Mouse (Mus musculus) brain, embryonic 14.5 days (tissue): Measurements from ENCODE around the gene Myo5a. TPM values are rescaled to one million over a fixed set of nuclear protein-coding genes. Genes with fewer than 3 reads are reported as not detected.

ENCODE experiments used
- DNase-seq: peaks from one replicate; pipeline ENCODE4 v3.0.0-alpha.2; 2011; ENCODE audit warnings: low read depth
- CTCF ChIP-seq: fragments of 200-500 bp; IDR thresholded peaks from 2 replicates; pipeline ENCODE4 v1.5.1; 2012; ENCODE audit warnings: inconsistent platforms, mild to moderate bottlenecking, moderate library complexity, borderline replicate concordance; ENCODE audit not compliant: insufficient read depth, insufficient read length; ENCODE audit errors: extremely low read depth
- POLR2A ChIP-seq: fragments of 200-500 bp; IDR thresholded peaks from 2 replicates; pipeline ENCODE4 v1.6.1; 2012; ENCODE audit warnings: mild to moderate bottlenecking, inconsistent platforms, borderline replicate concordance; ENCODE audit not compliant: poor library complexity, insufficient read depth, insufficient read length, severe bottlenecking; ENCODE audit errors: extremely low read depth
- polyA plus RNA-seq: library from polyadenylated mRNA; depleted of rRNA; stranded (reverse); fragments of >200 nt; gene quantifications from 2 replicates; pipeline ENCODE4 v1.2.3, GENCODE M21; 2012

The Myo5a gene
- polyA plus RNA-seq, 1 experiment = 62.0 TPM

DNA sequence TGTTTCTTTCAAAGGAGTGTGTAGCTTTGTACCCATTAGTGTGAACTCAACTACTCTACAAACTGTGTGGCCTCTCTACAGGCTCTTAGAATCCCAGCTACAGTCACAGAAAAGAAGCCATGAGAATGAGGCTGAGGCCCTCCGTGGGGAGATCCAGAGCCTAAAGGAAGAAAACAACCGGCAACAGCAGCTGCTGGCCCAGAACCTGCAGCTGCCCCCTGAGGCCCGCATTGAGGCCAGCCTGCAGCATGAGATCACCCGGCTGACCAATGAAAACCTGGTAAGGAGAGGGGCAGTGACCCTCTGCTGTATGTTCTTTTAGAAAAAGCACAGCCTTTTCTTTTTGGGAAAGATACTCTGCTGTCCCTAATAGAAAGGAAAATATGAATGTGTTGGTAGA lies 123.0 kb downstream of the Myo5a start:
- peak; percentile 15 for DNase-seq
- TF ChIP-seq POLR2A = no peak
- TF ChIP-seq CTCF = no peak

DNA sequence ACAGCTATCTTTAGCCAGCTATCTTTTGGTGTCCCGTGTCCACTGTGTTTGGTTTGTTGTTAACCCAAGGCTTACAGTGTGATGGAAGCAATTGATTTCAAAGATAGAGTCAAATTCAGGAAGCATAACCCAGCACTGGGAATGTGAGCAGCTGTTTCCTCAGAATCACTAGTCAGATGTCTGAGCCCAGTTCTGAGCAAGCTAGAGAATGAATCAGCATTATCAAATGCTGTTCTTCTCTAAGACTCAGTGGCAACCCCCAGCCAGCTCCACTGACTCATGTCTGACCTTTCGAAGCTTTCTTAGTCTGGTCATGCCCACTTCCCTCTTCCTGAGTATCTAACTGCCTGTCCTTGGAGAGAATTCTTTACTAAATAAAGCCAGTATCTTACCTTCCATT lies 125.5 kb downstream of the Myo5a start:
- no peak for TF ChIP-seq CTCF
- TF ChIP-seq POLR2A = no peak
- no peak for DNase-seq

DNA sequence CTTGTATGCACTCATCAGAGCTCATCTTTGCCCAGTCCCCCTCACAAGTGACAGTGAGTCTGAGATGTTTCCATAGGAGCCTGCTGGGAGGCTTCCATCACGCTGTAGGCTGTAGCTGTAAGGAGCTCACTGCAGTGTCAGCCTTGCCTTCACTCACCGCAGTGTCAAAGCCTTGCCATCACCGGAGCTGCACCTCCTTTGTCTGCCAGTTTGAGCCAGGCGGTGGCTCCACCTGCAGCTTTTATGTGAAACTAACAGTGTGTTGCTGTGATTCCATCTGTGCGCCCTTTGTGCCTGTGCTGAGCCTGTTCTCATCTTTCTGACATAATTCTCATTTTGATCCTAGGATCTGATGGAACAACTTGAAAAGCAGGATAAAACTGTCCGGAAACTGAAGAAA lies 126.5 kb downstream of the Myo5a start:
- TF ChIP-seq CTCF (peak; percentile 48; the same call in 1 of the 2 replicates), POLR2A (no peak)
- DNase-seq = peak; percentile 78

DNA sequence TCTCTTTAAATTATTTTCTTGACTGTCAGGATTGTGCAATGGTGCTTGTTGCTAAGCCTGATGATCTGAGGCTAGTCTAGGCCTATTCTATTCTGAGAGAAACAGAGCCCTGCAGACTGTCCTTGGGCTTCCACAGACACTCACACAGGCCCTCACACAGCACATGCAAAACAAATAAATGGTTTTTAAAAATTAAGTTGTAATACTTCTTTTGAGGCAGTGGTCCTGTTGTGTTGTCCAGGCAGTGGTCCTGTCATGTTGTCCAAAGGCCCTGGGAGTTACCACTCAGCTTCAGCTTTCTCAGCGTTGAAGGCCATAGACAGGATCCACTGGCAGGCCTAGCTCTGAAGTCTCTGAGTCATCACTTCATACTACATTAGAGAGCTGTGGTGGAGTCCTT lies 130.7 kb downstream of the Myo5a start:
- DNase-seq = no peak
- TF ChIP-seq POLR2A (no peak), CTCF (no peak)

DNA sequence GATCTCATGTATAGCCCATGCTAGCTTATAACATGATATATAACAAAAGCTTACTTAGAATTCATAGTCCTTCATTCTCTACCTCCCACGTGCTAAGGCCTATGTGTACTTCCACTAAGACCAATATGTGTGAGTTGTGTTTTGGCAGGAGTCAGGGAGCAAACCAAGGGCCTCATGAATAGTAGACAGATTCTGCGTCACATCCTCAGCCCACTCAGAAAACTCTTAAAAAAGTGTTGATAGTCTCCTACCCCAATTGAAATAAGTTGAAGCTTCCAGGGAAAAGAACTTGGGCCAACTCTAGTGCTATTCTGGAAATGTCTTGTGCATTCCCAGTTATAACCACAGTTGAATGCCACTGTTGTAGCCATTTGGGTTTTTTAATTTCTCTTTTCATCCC lies 131.2 kb downstream of the Myo5a start:
- DNase-seq = no peak
- TF ChIP-seq CTCF (no peak), POLR2A (no peak)

DNA sequence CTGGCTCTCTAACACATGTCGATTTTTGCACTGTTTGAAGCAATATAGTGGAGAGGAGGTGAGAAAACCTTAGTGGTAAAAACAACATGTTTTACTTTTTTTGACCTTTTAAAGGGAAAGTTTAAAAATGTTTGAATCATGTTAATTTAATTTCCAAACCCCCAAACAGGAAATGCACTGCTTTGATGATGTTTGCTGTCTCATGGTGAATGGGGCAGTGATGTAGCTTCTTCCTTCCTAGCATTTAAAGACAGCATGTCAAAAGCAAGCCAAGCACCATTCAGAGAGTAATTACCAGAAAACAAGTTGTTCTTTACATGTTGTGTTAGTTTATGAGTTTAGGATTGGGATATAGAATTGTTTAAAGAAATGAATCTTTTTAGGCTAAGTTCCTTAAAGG lies 138.4 kb downstream of the Myo5a start:
- no peak for TF ChIP-seq CTCF
- no peak for TF ChIP-seq POLR2A
- DNase-seq = no peak

DNA sequence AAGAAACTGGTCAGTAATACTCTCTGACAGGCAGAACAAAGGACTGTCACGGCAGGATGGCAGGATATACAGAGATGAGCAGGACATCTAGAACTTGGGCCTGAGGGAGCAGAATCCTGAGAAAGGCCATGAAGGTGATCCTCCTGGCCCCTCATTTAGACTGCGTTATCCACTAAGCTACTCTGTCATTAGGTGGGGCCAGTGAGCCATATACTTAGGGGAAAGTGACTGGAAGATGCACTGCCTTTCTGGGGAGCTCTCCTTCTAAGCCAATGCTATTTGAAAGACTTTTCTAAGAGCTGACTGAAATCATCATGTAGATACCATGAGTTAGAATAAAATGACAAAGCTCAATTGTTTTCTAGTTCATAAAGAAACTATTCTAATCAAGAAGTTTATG lies 139.5 kb downstream of the Myo5a start:
- peak; percentile 9 for DNase-seq
- TF ChIP-seq POLR2A (no peak), CTCF (no peak)

DNA sequence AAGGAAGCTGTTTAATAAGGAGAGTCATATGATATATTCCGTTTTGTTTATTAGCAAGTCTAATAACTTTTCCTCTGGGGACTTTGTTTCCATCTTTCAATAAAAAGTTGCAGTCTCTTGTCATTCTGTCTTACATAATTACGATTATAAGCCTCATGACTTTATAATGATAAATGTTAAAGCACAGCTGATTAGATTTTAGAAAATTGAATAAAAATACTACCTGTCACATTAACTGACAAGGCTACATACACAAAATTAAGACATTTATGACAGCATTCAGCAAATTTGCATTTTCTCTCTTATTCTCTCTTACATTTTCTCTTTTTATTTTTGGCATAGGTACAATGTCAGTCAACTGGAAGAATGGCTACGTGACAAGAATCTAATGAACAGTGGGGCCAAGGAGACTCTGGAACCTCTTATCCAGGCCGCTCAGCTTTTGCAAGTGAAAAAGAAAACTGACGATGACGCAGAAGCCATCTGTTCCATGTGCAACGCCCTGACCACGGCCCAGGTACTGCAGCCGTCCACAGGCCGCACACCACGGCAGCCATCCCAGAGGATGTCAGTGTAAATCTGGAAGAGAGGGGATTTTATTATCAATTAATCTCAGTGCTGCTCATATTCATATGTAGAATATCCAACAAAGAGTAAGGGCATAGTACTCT lies 144.1 kb downstream of the Myo5a start:
- TF ChIP-seq POLR2A = no peak
- no peak for TF ChIP-seq CTCF
- peak; percentile 48 for DNase-seq

DNA sequence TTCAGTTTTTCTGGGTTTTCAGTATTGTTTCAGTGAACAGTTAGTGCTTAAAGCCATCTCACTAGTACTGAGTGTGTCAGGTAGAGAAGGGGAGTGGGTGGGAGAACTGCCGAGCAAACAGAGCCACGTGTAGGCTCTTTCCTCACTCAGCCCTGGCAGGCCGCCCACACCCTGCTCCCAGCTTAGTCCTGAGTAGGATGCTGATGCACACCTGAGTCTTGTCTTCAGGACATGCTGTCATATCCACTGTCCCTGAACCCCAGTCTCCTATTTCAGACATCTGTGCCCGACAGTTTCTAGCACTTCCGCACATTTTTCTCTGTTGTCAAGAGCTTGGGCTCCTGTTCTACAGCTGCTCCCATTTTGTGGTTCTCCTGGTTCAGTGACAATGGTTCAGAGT lies 149.1 kb downstream of the Myo5a start:
- no peak for DNase-seq
- no peak for TF ChIP-seq CTCF
- TF ChIP-seq POLR2A = no peak

DNA sequence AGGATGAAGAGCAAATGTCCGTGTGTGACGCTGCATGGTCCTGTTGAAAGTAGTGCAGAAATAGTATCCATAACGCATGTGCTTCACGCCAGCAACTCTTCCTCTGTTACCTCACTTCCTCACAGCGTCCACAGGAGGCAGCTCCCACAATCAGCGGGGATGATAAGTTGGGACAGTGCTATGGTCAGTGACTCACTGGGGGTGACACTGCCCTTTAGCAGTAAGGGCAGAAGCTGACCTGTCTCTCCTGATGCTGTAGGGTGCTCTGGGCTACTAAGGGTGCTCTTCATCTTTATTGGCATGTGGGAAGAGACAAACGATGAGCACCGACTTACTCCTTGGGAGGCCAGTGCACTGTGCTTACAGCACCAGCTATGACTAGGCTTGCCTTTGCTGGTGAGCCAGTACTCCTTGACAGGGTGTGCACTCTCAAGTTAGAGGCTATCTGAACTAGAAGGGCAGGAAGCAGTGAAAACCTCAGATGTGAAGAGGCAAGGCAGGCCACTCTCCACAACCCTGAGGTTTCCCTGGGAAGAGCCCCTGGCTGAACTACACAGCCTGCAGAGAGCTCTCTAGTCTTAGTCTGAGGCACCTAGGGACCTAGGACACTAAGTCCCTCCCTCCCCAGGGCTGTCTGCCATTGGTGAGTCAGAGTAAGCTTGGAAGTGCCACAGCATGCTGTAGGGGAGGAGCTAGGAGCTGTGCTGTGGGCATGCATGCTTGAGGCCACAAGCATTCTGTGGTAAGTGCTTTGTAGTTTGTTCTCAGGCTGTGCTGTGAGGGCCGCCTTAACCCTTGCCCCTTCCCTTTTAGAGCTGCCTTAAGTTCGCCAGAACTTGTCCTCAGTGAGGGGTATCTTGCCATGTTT lies 150.8 kb downstream of the Myo5a start:
- no peak for DNase-seq
- no peak for TF ChIP-seq CTCF
- no peak for TF ChIP-seq POLR2A

DNA sequence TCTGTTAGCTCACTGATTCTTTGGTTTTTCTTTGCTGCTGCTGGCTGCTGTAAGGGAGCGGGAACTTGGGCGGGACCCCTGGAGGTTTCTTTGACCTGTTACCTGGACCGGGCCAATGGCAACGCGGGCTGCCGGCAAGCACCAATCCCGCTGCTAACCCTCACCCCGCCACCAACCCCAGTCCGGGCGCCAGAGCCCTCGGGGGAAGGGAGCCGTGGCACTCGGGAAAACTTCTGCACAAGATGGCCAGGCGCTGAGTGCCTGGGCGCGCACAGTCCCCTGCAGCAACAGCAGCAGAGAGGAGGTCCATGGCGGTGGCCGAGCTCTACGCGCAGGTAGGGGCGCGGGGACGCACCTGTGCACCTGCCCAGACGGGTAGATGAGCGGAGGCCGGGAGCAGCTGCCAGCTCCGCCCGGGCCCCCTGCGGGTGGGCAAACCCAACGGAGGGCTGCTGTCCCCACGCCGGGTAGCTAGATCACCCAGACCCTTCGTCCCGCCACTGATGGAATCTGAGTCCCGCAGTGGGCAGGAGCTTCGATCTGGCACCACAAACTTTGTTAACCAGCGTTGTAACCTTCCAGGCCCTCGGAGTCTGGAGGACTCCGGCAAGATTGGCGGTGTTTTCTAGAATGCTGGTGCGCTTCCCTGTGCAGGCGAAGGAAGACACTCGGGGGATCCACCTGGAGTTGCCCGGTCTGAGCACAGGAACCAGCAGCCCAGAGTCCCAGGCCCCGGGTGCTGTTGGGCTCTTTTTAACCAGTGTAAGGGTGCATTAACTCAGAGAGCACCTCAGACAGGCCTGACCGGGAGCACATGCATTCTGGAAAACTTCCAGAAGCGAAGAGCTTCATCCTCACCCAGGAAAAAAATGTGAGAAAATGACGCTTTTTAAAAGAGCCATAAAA lies 161.3 kb downstream of the Myo5a start, which contains the start of gene Myo5c:
Gene Myo5c, plus strand, starts transcription at position 180 of the 906 bp plus-strand sequence.
- peak; percentile 29 for DNase-seq
- no peak for TF ChIP-seq POLR2A
- no peak for TF ChIP-seq CTCF
